Mouse (Mus musculus) heart, embryonic 15.5 days (tissue): Measurements from ENCODE around the gene Slc8a3. TPM values are rescaled to one million over a fixed set of nuclear protein-coding genes. Genes with fewer than 3 reads are reported as not detected.

Source experiments
- ATAC-seq: fragments of 200-750 bp; cut with Nextera tagmentation; replicated peaks from 2 replicates; pipeline ENCODE4 v1.8.0; 2017; ENCODE audit warnings: low read depth, moderate TSS enrichment; ENCODE audit not compliant: insufficient number of reproducible peaks, insufficient read depth, low FRiP score
- H3K27ac ChIP-seq: fragments of 300-500 bp; sonication (generic); 2 replicates; pipeline ENCODE4 v1.5.1; 2015; ENCODE audit warnings: mild to moderate bottlenecking, inconsistent platforms
- H3K27me3 ChIP-seq: fragments of 300-500 bp; sonication (generic); 2 replicates; pipeline ENCODE4 v1.6.1; 2015; ENCODE audit warnings: inconsistent platforms
- H3K36me3 ChIP-seq: fragments of 300-500 bp; sonication (generic); 2 replicates; pipeline ENCODE4 v1.6.1; 2015; ENCODE audit warnings: mild to moderate bottlenecking, inconsistent platforms
- H3K4me1 ChIP-seq: fragments of 300-500 bp; sonication (generic); replicated peaks from 2 replicates; pipeline ENCODE4 v1.6.1; 2015; ENCODE audit warnings: inconsistent platforms
- H3K4me2 ChIP-seq: fragments of 300-500 bp; sonication (generic); 2 replicates; pipeline ENCODE4 v1.6.1; 2015; ENCODE audit warnings: inconsistent platforms, mild to moderate bottlenecking, moderate library complexity
- H3K4me3 ChIP-seq: fragments of 300-500 bp; sonication (generic); 2 replicates; pipeline ENCODE4 v1.5.1; 2015; ENCODE audit warnings: mild to moderate bottlenecking, inconsistent platforms
- H3K9ac ChIP-seq: fragments of 300-500 bp; sonication (generic); 2 replicates; pipeline ENCODE4 v1.6.1; 2015; ENCODE audit warnings: mild to moderate bottlenecking, inconsistent platforms
- H3K9me3 ChIP-seq: fragments of 300-500 bp; sonication (generic); replicated peaks from 2 replicates; pipeline ENCODE4 v1.6.1; 2016; ENCODE audit warnings: inconsistent platforms
- WGBS: fragments of 180-500 bp; shearing (Covaris S2); methylation state at CpG from one replicate; pipeline ENCODE4 v1.1.7; 2015; ENCODE audit warnings: mixed read lengths; 5-methylcytosine and 5-hydroxymethylcytosine counted together
- polyA plus RNA-seq: library from polyadenylated mRNA; unstranded; fragments of >200 nt; fragmentation: Nextera tagmentation; extraction: Ambion mirVana; gene quantifications from 2 replicates; pipeline ENCODE4 v1.2.1, GENCODE M21; 2015

The Slc8a3 gene
- polyA plus RNA-seq, 1 experiment from 2014 or later: 0.60 TPM

GRCm38 (mm10) chr12:81182073-81182472 is 150.9 kb downstream of the Slc8a3 start:
- H3K4me3 ChIP-seq: no peak overlapping the region
- H3K36me3 ChIP-seq: no peaks in the 10 kb centered on the region
- H3K27ac ChIP-seq: no peak overlapping the region
- 61% methylated on average over 3 of the region's 3 CpGs for WGBS
- H3K4me1 ChIP-seq: no peaks in the 10 kb centered on the region
- no peak overlapping the region for H3K9ac ChIP-seq
- ATAC-seq: no peak
- H3K27me3 ChIP-seq: no peaks in the 10 kb centered on the region
- H3K4me2 ChIP-seq: no peak overlapping the region
- no peaks in the 10 kb centered on the region for H3K9me3 ChIP-seq

- H3K27ac ChIP-seq: no peak overlapping the region
- no peak for ATAC-seq
- H3K27me3 ChIP-seq: no peaks in the 10 kb centered on the region
- H3K9ac ChIP-seq: no peak overlapping the region
- H3K4me3 ChIP-seq: no peak overlapping the region
- H3K4me1 ChIP-seq: no peaks in the 10 kb centered on the region
- no peaks in the 10 kb centered on the region for H3K36me3 ChIP-seq
- H3K9me3 ChIP-seq: no peaks in the 10 kb centered on the region
- no peak overlapping the region for H3K4me2 ChIP-seq
- 53% methylated on average over 9 of the region's 9 CpGs for WGBS
Measured at GRCm38 (mm10) chr12:81175252-81175651, 157.7 kb downstream of the Slc8a3 start.

DNA sequence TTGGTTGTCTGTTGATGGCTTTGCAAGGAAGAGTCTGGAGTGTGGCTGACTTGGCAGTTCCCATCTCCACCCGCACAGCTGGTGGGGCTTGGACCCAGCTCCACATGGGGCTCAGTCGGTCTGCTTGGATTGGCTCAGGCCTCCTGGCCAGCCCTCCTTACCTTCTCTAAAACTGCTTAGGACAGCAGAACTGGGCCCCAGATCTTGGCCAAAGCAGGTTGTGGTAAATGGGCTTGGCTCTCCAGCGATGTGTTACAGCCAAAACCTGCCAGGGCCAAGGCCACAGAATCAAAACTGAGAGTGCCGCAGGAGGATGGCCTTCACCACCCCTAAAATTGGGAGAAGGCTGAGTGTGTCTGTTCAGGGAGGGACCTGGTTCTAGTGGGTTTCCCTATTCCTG is 159.1 kb downstream of the Slc8a3 start:
- Histone ChIP-seq H3K4me2 (no peak overlapping the region), H3K9me3 (no peaks in the 10 kb centered on the region), H3K4me1 (no peaks in the 10 kb centered on the region), H3K9ac (no peak overlapping the region), H3K4me3 (no peak overlapping the region), H3K36me3 (no peaks in the 10 kb centered on the region), H3K27ac (no peak overlapping the region), H3K27me3 (no peaks in the 10 kb centered on the region)
- no peak for ATAC-seq
- 81% methylated on average over 4 of the region's 4 CpGs for WGBS

DNA sequence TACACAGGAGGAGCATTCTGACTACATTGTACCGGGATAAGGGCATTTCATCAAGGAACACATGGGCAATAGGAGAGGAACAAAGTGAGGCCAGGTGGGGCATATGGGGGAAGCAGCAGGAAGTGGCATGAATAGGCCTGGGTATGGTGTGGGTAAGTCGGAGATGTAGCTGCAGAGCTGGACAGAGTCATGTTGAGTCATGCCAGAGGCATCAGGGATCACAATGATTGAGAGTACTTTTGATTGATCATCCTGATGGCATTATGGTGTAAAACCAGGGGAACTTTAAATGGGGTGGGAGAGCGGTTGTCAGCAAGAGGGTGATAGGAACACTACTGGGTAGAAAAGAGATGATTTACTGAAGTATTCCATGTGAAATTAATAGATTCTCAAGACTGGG is 160.0 kb downstream of the Slc8a3 start:
- Histone ChIP-seq H3K27ac (no peak overlapping the region), H3K9me3 (no peaks in the 10 kb centered on the region), H3K27me3 (no peaks in the 10 kb centered on the region), H3K4me3 (no peak overlapping the region), H3K9ac (no peak overlapping the region), H3K36me3 (no peaks in the 10 kb centered on the region), H3K4me1 (no peaks in the 10 kb centered on the region), H3K4me2 (no peak overlapping the region)
- 76% methylated on average over 3 of the region's 3 CpGs for WGBS
- no peak for ATAC-seq

- no peak overlapping the region for H3K9ac ChIP-seq
- no peak overlapping the region for H3K4me3 ChIP-seq
- no peak overlapping the region for H3K27ac ChIP-seq
- WGBS: 62% methylated on average over 2 of the region's 2 CpGs
- H3K4me2 ChIP-seq: no peak overlapping the region
- H3K9me3 ChIP-seq: no peaks in the 10 kb centered on the region
- H3K36me3 ChIP-seq: no peaks in the 10 kb centered on the region
- no peaks in the 10 kb centered on the region for H3K4me1 ChIP-seq
- no peaks in the 10 kb centered on the region for H3K27me3 ChIP-seq
- ATAC-seq: no peak
Measured at GRCm38 (mm10) chr12:81170076-81170475, 162.9 kb downstream of the Slc8a3 start.

- Histone ChIP-seq H3K27me3 (no peaks in the 10 kb centered on the region), H3K9ac (no peak overlapping the region), H3K36me3 (no peaks in the 10 kb centered on the region), H3K27ac (no peak overlapping the region), H3K4me3 (no peak overlapping the region), H3K9me3 (no peaks in the 10 kb centered on the region), H3K4me1 (no peaks in the 10 kb centered on the region), H3K4me2 (no peak overlapping the region)
- ATAC-seq: no peak
- 60% methylated on average over 2 of the region's 2 CpGs for WGBS
Measured at GRCm38 (mm10) chr12:81168494-81168893, 164.5 kb downstream of the Slc8a3 start.

- Histone ChIP-seq H3K4me2 (no peak overlapping the region), H3K4me1 (no peaks in the 10 kb centered on the region), H3K9ac (no peak overlapping the region), H3K27me3 (no peaks in the 10 kb centered on the region), H3K9me3 (no peaks in the 10 kb centered on the region), H3K27ac (no peak overlapping the region), H3K36me3 (no peaks in the 10 kb centered on the region), H3K4me3 (no peak overlapping the region)
- WGBS: 86% methylated on average over 7 of the region's 7 CpGs
- ATAC-seq: no peak
Measured at GRCm38 (mm10) chr12:81168031-81168430, 164.9 kb downstream of the Slc8a3 start.

DNA sequence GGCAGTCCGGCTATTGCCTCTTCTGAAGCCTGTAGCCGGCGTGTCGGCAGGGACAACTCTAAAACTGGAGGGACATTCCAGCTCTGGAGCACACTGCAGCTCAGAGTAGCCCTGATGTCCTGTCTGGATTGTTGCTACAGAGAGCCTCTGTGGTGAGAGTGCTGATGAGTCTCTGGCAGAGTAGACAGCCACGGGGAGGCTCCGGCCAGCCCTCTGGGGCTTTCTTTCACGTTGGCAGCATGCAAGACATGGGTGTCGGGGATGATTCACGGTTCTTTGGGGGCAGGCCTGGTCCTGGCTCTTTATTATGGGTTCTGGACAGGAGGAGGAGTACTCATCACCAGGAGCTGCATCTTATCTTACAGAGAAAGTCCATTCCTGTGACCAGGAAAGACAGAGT is 165.8 kb downstream of the Slc8a3 start:
- Histone ChIP-seq H3K27ac (no peak overlapping the region), H3K9me3 (no peaks in the 10 kb centered on the region), H3K4me3 (no peak overlapping the region), H3K4me1 (no peaks in the 10 kb centered on the region), H3K4me2 (no peak overlapping the region), H3K9ac (no peak overlapping the region), H3K36me3 (no peaks in the 10 kb centered on the region), H3K27me3 (no peaks in the 10 kb centered on the region)
- 0 out of 2 replicates have a peak, but pooled peaks have one; percentile 31 for ATAC-seq
- WGBS: 67% methylated on average over 9 of the region's 9 CpGs

GRCm38 (mm10) chr12:81166615-81167014 is 166.4 kb downstream of the Slc8a3 start:
- Histone ChIP-seq H3K27me3 (no peaks in the 10 kb centered on the region), H3K27ac (no peak overlapping the region), H3K4me2 (no peak overlapping the region), H3K9ac (no peak overlapping the region), H3K36me3 (no peaks in the 10 kb centered on the region), H3K4me1 (no peaks in the 10 kb centered on the region), H3K4me3 (no peak overlapping the region), H3K9me3 (no peaks in the 10 kb centered on the region)
- WGBS: 82% methylated on average over 8 of the region's 8 CpGs
- no peak for ATAC-seq

- Histone ChIP-seq H3K27ac (no peak overlapping the region), H3K4me1 (no peaks in the 10 kb centered on the region), H3K4me3 (no peak overlapping the region), H3K4me2 (no peak overlapping the region), H3K9me3 (no peaks in the 10 kb centered on the region), H3K27me3 (no peaks in the 10 kb centered on the region), H3K36me3 (no peaks in the 10 kb centered on the region), H3K9ac (no peak overlapping the region)
- WGBS: 52% methylated on average over 10 of the region's 10 CpGs
- ATAC-seq: no peak
Measured at GRCm38 (mm10) chr12:81166092-81166491, 166.9 kb downstream of the Slc8a3 start.

DNA sequence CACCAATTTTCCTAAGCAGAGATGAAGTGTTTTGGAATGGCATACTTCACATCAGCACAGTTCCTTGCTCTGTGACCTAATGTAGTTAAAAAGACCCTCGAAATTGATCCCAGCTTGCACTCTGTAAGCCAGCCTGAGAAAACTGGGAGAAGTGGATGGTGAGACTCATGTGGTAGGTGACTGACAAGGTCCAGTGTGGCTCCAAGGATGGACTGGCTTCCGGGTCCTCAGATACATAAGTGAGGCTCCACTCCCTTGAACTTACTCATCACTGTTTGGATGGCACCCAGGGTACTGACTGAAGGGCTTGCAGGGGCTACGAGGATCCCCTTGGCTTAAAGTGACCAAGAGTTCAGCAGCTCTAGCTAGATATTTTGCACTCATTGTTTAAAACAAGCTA is 169.4 kb downstream of the Slc8a3 start:
- H3K9me3 ChIP-seq: no peaks in the 10 kb centered on the region
- H3K4me1 ChIP-seq: no peaks in the 10 kb centered on the region
- no peaks in the 10 kb centered on the region for H3K27me3 ChIP-seq
- H3K27ac ChIP-seq: no peak overlapping the region
- no peak overlapping the region for H3K9ac ChIP-seq
- no peak overlapping the region for H3K4me3 ChIP-seq
- no peak for ATAC-seq
- no peak overlapping the region for H3K4me2 ChIP-seq
- no peaks in the 10 kb centered on the region for H3K36me3 ChIP-seq
- 81% methylated on average over 3 of the region's 3 CpGs for WGBS

DNA sequence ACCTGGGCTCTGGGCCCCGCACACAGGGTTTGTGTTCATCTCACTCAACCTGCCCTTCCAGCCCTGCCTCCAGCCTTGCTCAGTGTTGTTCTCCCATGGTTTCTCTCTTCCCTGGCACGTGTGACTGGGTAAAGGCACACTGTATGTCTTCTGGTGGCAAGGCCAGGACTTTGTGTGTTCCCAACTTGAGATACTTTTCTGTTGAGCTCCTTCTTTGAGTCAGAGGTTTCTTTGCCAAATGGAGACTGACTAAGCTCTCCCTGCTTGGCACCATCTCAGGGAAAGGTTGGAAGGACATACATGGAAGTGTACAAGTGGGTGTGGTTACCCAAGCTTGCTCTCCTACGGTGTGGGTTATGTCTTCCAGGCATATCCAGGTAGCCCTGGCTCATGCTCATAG is 169.8 kb downstream of the Slc8a3 start:
- no peaks in the 10 kb centered on the region for H3K27me3 ChIP-seq

More for the DNA sequence above, 169.8 kb downstream of the Slc8a3 start:
- H3K4me1 ChIP-seq: no peaks in the 10 kb centered on the region
- WGBS: 77% methylated on average over 3 of the region's 3 CpGs
- H3K9me3 ChIP-seq: no peaks in the 10 kb centered on the region
- H3K27ac ChIP-seq: no peak overlapping the region
- no peaks in the 10 kb centered on the region for H3K36me3 ChIP-seq
- H3K9ac ChIP-seq: no peak overlapping the region
- no peak overlapping the region for H3K4me3 ChIP-seq
- no peak for ATAC-seq
- no peak overlapping the region for H3K4me2 ChIP-seq
